Mouse (Mus musculus): ENCODE measurements around the gene Xdh.
"Not testable (repeated sequence)": the region's sequence is repeated elsewhere in the genome, so short reads cannot be mapped to it uniquely, and the experiment has no call there.

The Xdh gene

DNA sequence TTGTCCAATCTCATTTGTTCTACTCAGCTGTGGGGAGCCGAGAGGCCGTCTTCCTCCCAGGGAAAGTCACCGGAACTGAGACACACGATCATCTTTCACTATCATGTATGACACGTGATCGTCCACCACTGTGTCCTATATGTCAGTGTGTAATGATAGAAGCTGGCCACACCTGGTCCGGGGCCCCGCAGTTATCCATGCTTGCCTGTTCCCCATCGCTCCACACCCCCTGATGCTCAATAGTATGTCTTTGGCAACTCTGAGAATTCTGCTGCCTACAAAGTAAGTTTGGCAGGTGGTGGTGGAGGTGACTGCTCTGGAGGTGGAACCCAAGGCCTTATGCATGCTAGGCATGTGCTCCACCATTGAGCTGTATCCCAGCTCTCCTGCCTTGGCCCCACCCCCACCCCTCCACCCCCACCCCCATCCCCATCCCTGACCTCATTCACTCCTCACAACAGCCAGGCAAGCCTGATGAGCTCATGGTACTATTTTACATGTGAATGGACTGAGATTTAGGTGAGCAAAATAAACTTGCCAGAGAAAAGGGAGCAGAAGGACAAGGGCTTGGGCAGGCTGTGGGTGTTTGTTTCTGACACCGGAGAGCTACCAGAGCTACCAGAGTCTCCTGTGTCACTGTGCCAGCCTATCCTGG, 70.6 kb downstream of the Xdh start:
- no peak for DNase-seq

GRCm38 (mm10) chr17:73875674-73876073, 74.3 kb downstream of the Xdh start:
- DNase-seq = no peak

DNA sequence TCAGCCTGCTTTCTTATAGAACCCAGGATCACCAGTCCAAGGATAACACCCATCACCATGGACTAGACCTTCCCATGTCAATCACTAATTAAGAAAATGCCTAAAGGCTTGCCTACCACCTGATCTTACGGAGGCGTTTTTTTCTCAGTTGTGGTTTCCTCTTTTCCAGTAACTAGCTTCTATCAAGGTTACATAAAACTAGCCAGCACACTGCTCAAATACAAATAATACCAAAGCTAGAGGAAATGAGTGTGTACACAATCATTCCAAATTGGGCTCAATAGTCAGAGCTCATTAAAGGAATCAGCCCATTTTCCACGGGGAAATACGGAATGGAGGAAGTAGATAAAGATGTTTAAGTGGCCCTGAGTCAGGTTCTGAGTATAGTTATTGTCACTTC, 74.7 kb downstream of the Xdh start:
- DNase-seq = no peak

DNA sequence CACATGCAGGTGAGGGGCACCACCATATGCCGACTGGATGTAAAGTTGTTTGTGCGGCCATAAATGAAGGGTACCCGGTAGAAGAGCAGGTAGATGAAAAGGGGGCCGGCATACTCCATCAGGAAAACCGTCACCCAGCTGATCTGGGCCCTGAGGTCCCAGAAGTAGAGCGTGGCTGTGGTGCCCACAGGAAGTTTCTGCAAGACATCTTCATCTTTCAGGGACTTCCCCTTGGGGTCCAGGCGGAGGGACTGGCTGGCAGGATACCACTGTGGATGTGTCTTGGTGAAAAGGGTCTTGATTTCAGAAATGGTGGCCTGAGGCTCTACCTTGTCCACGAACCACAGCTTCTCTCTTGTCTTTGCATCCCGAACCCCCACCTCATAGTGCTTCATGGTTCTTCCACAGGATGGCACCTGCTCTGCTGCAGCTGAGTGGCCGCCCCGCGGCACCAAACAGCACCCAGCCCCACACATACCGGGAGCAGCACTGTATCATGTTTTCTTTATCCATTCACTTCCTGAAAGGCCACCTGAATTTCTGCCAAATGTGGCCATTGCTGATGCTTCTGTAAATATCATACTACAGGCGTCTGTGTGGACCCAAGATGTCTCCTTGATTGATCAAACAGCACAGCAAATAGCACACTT, 78.9 kb downstream of the Xdh start:
- no peak for DNase-seq

DNA sequence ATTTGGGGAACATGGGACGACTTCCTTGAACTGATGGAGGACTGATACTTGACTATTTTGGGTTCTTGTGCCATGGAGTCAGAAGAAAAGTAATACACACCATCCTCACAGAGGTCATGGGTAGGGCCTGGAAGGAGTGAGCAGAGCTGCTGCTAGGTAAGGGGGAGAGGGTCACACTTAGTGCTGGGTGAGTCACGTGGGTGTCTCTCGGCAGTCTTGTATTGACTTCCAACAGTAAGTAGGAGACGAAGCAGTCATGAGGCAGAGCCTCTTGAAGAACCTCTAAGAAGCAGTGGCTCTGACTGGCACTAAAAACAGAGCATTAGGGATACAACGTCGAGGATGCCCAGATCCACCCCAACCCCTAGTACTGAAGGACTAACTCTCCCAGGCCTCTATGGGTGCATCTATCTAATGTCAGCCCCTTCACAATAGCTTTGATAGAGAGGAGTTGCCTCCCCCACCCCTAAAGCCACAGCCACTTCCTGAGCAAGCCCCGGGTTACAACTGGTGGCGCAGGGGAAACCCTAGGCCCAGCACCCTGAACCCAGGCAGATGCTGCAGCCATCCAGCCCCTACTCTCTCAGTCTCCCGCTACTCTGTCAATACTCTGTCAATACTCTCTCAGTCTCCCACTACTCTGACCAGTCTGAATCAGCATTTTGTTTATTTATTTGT, 80.8 kb downstream of the Xdh start:
- no peak for DNase-seq

GRCm38 (mm10) chr17:73853717-73854116, 96.3 kb downstream of the Xdh start:
- DNase-seq = no peak

GRCm38 (mm10) chr17:73853041-73853440, 97.0 kb downstream of the Xdh start:
- DNase-seq = no peak

- no peak for DNase-seq
These were observed 102.6 kb downstream of the Xdh start for GRCm38 (mm10) chr17:73847399-73847798.

GRCm38 (mm10) chr17:73845632-73846031, 104.4 kb downstream of the Xdh start:
- DNase-seq = no peak

GRCm38 (mm10) chr17:73842963-73843362, 107.0 kb downstream of the Xdh start:
- no peak for DNase-seq

DNA sequence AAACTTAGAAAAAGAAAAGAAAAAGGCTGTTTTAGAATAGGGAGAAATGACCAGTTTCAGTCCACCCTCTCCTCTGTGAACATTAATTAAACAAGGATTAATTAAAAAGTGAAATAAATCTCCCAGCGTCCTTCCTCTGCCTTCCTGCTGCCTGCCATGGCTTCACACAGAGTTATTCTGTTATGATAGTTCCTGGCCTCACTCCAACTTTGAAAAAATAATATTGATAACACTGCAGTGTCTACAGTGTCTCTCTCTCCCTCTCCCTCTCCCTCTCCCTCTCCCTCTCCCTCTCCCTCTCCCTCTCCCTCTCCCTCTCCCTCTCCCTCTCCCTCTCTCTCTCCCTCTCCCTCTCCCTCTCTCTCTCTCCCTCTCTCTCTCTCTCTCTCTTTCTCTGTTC, 110.1 kb downstream of the Xdh start:
- DNase-seq = not testable (repeated sequence)

DNA sequence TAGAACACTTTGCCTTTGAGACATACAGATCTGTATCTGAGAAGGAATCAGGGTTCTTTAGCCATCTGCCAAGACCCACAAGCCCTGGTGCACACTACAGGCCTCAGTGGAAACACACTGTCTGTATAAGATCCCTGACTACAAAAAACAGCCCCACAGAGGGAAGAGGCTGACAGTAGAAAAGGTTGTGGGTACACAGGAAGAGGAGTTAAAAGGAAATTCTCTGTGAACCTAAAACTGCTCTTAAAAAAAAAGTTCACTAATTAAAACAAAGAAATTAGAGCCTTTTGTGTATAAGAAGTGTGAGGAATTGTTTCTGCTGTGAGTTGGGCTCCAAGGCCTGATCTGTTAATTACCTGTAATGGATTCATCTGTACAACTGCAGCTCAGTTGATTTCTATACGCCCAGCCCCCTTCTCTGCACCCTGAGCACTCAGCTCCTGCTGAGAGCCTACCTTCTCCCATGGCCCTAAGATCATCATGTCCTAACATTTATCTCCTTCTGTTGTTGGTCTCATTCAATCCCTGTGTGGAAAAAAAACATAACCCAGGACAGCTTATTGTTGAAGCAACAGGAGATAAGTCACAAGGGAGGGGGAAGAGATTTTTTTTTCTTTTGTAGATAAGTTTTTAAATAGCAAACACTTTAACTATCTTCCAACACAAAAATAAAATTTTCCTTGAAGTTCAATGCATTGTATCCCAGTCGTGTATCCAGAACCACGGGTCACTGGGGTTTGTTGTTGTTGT, 110.7 kb downstream of the Xdh start:
- DNase-seq = peak; percentile 8

- DNase-seq = peak; percentile 60
These were observed 112.8 kb downstream of the Xdh start for GRCm38 (mm10) chr17:73837244-73837643.

GRCm38 (mm10) chr17:73836601-73837000, 113.4 kb downstream of the Xdh start:
- peak; percentile 8 for DNase-seq
